Mouse (Mus musculus) intestine, embryonic 16.5 days (tissue): Measurements from ENCODE around the gene Trim58. TPM values are rescaled to one million over a fixed set of nuclear protein-coding genes. Genes with fewer than 3 reads are reported as not detected.
A peak's percentile ranks its signal among the peaks of the same experiment; 100 is the strongest.

Experiments
- ATAC-seq: fragments of 200-750 bp; cut with Nextera tagmentation; 2 replicates; pipeline ENCODE4 v1.8.0; 2017; ENCODE audit warnings: moderate TSS enrichment, moderate library complexity
- H3K27ac ChIP-seq: fragments of 300-500 bp; sonication (generic); 2 replicates; pipeline ENCODE4 v1.5.1; 2014; ENCODE audit warnings: mild to moderate bottlenecking, low read length
- H3K27me3 ChIP-seq: fragments of 300-500 bp; sonication (generic); replicated peaks from 2 replicates; pipeline ENCODE4 v1.6.1; 2014; ENCODE audit warnings: low read length, control low read depth, mixed read lengths; ENCODE audit not compliant: control insufficient read depth, insufficient read depth
- H3K36me3 ChIP-seq: fragments of 300-500 bp; sonication (generic); 2 replicates; pipeline ENCODE4 v1.6.1; 2014; ENCODE audit warnings: low read length, control low read depth; ENCODE audit not compliant: control insufficient read depth, insufficient read depth
- H3K4me1 ChIP-seq: fragments of 300-500 bp; sonication (generic); 2 replicates; pipeline ENCODE4 v1.6.1; 2014; ENCODE audit warnings: low read length, control low read depth, mixed read lengths; ENCODE audit not compliant: control insufficient read depth, insufficient read depth
- H3K4me2 ChIP-seq: fragments of 300-500 bp; sonication (generic); 2 replicates; pipeline ENCODE4 v1.6.1; 2014; ENCODE audit warnings: low read depth, low read length, control low read depth
- H3K4me3 ChIP-seq: fragments of 300-500 bp; sonication (generic); 2 replicates; pipeline ENCODE4 v1.5.1; 2014; ENCODE audit warnings: mild to moderate bottlenecking, low read length
- H3K9ac ChIP-seq: fragments of 300-500 bp; sonication (generic); 2 replicates; pipeline ENCODE4 v1.6.1; 2014; ENCODE audit warnings: low read depth, low read length
- H3K9me3 ChIP-seq: fragments of 300-500 bp; sonication (generic); 2 replicates; pipeline ENCODE4 v1.6.1; 2016; ENCODE audit warnings: low read length, control low read depth; ENCODE audit not compliant: control insufficient read depth
- WGBS: fragments of 180-500 bp; shearing (Covaris S2); extraction: QIAGEN DNeasy Blood & Tissue Kit; methylation state at CpG from one replicate; pipeline ENCODE4 v1.1.7; 2014; 5-methylcytosine and 5-hydroxymethylcytosine counted together
- polyA plus RNA-seq: library from polyadenylated mRNA; unstranded; fragments of >200 nt; fragmentation: Nextera tagmentation; extraction: Ambion mirVana; gene quantifications from 2 replicates; pipeline ENCODE4 v1.2.1, GENCODE M21; 2015

Gene Trim58
- polyA plus RNA-seq = 0.12 and 0.27 TPM in 2 replicates

GRCm38 (mm10) chr11:58640272-58640867 lies at the start of gene Trim58:
TSS of gene Trim58 (plus strand) at chr11:58640465.
- Histone ChIP-seq H3K4me3 (peak within 1 kb of the TSS; percentile 41), H3K36me3 (no peaks in the 10 kb centered on the region), H3K27me3 (peaks cover 13% of the 10 kb centered on the region), H3K9ac (peak within 1 kb of the TSS; percentile 49; the same call in 1 of the 2 replicates), H3K27ac (no peak within 1 kb of the TSS), H3K4me1 (peaks cover 7% of the 10 kb centered on the region), H3K9me3 (no peaks in the 10 kb centered on the region), H3K4me2 (peak within 1 kb of the TSS; percentile 63)
- WGBS = 3% methylated on average over 34 of the region's 34 CpGs
- ATAC-seq = peak; percentile 53; the same call in 1 of the 2 replicates

- no peaks in the 10 kb centered on the region for H3K36me3 ChIP-seq
- H3K27me3 ChIP-seq = no peaks in the 10 kb centered on the region
- H3K4me1 ChIP-seq = no peaks in the 10 kb centered on the region
- H3K4me3 ChIP-seq = no peak within 1 kb of the TSS
- H3K27ac ChIP-seq = no peak within 1 kb of the TSS
- no peaks in the 10 kb centered on the region for H3K9me3 ChIP-seq
- 86% methylated on average over 6 of the region's 6 CpGs for WGBS
- H3K9ac ChIP-seq = no peak within 1 kb of the TSS
- ATAC-seq = no peak
- H3K4me2 ChIP-seq = no peak within 1 kb of the TSS
These were observed 45.5 kb upstream of the Trim58 start, which contains the start of gene Olfr324 for GRCm38 (mm10) chr11:58594814-58595213. TSS of gene Olfr324 (plus strand) at chr11:58595114.

DNA sequence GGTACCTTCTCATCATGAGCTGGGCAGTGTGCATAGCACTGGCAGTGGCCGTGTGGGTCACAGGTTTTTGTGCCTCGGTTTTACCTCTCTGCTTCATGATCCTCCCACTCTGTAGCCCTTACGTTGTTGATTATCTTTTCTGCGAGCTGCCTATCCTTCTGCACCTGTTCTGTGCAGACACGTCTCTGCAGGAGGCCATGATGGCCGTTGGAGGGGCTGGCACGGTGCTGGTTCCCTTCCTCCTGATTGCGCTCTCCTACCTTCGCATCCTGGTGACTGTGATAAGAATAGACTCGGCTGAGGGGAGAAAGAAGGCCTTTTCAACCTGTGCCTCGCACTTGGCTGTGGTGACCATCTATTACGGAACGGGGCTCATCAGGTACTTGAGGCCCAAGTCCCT lies 42.4 kb upstream of the Trim58 start:
- no peak for ATAC-seq
- no peak overlapping the region for H3K9ac ChIP-seq
- H3K27me3 ChIP-seq = no peaks in the 10 kb centered on the region
- H3K36me3 ChIP-seq = no peaks in the 10 kb centered on the region
- H3K27ac ChIP-seq = no peak overlapping the region
- no peaks in the 10 kb centered on the region for H3K9me3 ChIP-seq
- H3K4me1 ChIP-seq = no peaks in the 10 kb centered on the region
- WGBS = 88% methylated on average over 13 of the region's 13 CpGs
- no peak overlapping the region for H3K4me3 ChIP-seq
- H3K4me2 ChIP-seq = no peak overlapping the region

GRCm38 (mm10) chr11:58602062-58602461 lies 38.2 kb upstream of the Trim58 start:
- Histone ChIP-seq H3K36me3 (no peaks in the 10 kb centered on the region), H3K9ac (no peak overlapping the region)

DNA sequence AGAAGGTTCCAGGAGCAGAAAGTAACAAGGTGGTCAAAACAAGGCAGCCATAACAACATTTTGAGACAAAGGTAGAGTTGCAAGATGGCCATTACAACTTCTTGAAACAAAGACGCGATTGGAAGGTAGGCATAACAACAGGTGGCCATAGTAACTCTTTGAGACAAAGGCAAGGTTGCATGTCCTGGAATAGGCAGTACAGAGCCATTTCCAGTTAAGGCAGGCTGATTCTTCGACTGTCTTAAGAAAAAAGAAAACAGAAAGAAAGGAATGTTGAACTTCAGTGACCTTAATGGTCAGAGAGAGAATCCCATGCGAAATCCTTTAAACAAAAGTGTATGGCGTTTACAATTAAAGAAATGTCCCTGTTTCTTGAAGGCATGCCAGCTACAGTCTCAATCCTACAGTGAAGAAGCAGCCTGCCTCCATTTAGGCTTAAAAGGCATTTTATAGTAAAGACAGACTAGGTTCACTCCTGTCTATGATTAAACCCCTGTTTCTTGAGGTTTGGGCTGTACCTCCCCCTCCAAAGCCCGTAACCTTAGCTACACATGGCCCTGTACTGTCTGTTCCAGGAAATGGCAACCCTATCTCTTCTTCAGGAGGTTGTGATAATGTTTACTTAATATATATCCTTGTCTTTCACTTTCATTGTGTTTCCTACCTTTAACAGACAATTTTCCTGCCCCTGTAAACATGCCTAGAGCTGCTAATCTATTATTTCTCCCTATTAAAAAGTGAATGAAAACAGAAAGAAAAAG lies 37.3 kb upstream of the Trim58 start:
- H3K27ac ChIP-seq = no peak overlapping the region
- no peak for ATAC-seq
- WGBS = 69% methylated on average over 6 of the region's 6 CpGs

More at GRCm38 (mm10) chr11:58602062-58602461, 38.2 kb upstream of the Trim58 start:
- H3K4me3 ChIP-seq = no peak overlapping the region
- H3K27me3 ChIP-seq = no peaks in the 10 kb centered on the region
- no peak overlapping the region for H3K4me2 ChIP-seq
- no peak overlapping the region for H3K27ac ChIP-seq
- ATAC-seq = no peak
- H3K4me1 ChIP-seq = no peaks in the 10 kb centered on the region
- no peaks in the 10 kb centered on the region for H3K9me3 ChIP-seq

GRCm38 (mm10) chr11:58604688-58605087 lies 35.6 kb upstream of the Trim58 start:
- ATAC-seq = no peak
- no peak overlapping the region for H3K27ac ChIP-seq

More for the DNA sequence above, 37.3 kb upstream of the Trim58 start:
- H3K9me3 ChIP-seq = no peaks in the 10 kb centered on the region
- H3K9ac ChIP-seq = no peak overlapping the region
- H3K4me2 ChIP-seq = no peak overlapping the region
- H3K4me1 ChIP-seq = no peaks in the 10 kb centered on the region
- H3K27me3 ChIP-seq = no peaks in the 10 kb centered on the region
- H3K36me3 ChIP-seq = no peaks in the 10 kb centered on the region
- no peak overlapping the region for H3K4me3 ChIP-seq

GRCm38 (mm10) chr11:58605228-58605627 lies 35.0 kb upstream of the Trim58 start:
- Histone ChIP-seq H3K27me3 (peaks cover 3% of the 10 kb centered on the region; the same call in 1 of the 2 replicates), H3K36me3 (no peaks in the 10 kb centered on the region), H3K9ac (no peak overlapping the region), H3K27ac (no peak overlapping the region), H3K9me3 (no peaks in the 10 kb centered on the region), H3K4me2 (no peak overlapping the region), H3K4me1 (no peaks in the 10 kb centered on the region), H3K4me3 (no peak overlapping the region)
- 62% methylated on average over 3 of the region's 3 CpGs for WGBS
- ATAC-seq = peak; percentile 68

More at GRCm38 (mm10) chr11:58604688-58605087, 35.6 kb upstream of the Trim58 start:
- Histone ChIP-seq H3K36me3 (no peaks in the 10 kb centered on the region), H3K9ac (no peak overlapping the region), H3K9me3 (no peaks in the 10 kb centered on the region), H3K4me1 (no peaks in the 10 kb centered on the region), H3K4me2 (no peak overlapping the region), H3K27me3 (no peaks in the 10 kb centered on the region), H3K4me3 (no peak overlapping the region)
- 58% methylated on average over 2 of the region's 2 CpGs for WGBS

DNA sequence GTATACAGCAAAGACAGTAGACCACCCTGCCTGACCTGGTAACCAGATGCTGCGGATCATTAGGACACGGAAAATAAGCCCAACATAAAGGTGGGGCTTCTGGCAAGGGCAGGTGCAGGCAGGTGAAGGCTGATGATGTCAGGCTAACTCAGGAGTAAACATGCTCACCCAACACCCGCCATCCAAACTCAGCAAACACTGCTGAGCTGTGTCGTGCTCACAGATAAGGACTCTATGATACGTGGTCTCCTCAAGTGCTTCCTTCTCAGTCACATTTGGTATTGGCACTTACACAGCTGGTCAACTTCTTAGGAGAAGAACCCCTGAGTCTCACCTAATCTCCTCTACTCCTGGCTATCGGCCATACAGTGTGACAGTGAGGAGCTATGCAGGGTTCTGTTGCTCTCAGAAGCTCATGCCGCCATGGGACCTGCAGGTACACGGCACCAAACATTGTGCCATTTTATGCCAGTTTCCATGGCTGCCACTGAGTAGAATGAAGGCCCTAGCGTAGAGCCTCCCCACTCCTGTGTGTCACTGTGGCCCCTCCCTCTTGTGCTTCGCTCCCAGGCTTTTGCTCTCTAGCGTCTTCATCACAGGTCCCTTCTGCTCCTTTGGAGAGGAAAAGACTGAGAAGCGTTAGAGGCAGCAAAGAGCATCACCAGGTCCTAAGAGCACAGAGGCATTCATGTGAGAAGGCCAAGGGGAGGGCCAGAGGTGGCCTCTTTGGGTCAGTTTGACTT lies 33.9 kb upstream of the Trim58 start:
- Histone ChIP-seq H3K27ac (no peak overlapping the region), H3K4me1 (no peaks in the 10 kb centered on the region), H3K27me3 (peaks cover 3% of the 10 kb centered on the region; the same call in 1 of the 2 replicates), H3K4me2 (no peak overlapping the region), H3K36me3 (no peaks in the 10 kb centered on the region), H3K9ac (no peak overlapping the region), H3K4me3 (no peak overlapping the region), H3K9me3 (no peaks in the 10 kb centered on the region)
- WGBS = 79% methylated on average over 12 of the region's 12 CpGs
- no peak for ATAC-seq

- no peaks in the 10 kb centered on the region for H3K4me1 ChIP-seq
- ATAC-seq = no peak
- no peak overlapping the region for H3K9ac ChIP-seq
- H3K9me3 ChIP-seq = no peaks in the 10 kb centered on the region
- peaks cover 3% of the 10 kb centered on the region; the same call in 1 of the 2 replicates for H3K27me3 ChIP-seq
- H3K4me3 ChIP-seq = no peak overlapping the region
- no peak overlapping the region for H3K4me2 ChIP-seq
- no peak overlapping the region for H3K27ac ChIP-seq
- 80% methylated on average over 6 of the region's 6 CpGs for WGBS
- H3K36me3 ChIP-seq = no peaks in the 10 kb centered on the region
These were observed 33.2 kb upstream of the Trim58 start for GRCm38 (mm10) chr11:58607030-58607429.
